Mouse (Mus musculus) kidney, adult 2 months (tissue): ENCODE measurements around the gene 2310022A10Rik.

ENCODE experiments used
- CTCF ChIP-seq: fragments of 200-500 bp; conservative IDR thresholded peaks from 2 replicates; pipeline ENCODE4 v1.5.1; 2011; ENCODE audit warnings: low read depth, mild to moderate bottlenecking, control low read depth, low read length, moderate library complexity, mixed read lengths; ENCODE audit not compliant: insufficient read depth, insufficient read length
- POLR2A ChIP-seq: fragments of 200-500 bp; IDR thresholded peaks from one replicate; pipeline ENCODE4 v1.6.1; 2011; ENCODE audit warnings: low read depth, low read length, control low read depth

DNA sequence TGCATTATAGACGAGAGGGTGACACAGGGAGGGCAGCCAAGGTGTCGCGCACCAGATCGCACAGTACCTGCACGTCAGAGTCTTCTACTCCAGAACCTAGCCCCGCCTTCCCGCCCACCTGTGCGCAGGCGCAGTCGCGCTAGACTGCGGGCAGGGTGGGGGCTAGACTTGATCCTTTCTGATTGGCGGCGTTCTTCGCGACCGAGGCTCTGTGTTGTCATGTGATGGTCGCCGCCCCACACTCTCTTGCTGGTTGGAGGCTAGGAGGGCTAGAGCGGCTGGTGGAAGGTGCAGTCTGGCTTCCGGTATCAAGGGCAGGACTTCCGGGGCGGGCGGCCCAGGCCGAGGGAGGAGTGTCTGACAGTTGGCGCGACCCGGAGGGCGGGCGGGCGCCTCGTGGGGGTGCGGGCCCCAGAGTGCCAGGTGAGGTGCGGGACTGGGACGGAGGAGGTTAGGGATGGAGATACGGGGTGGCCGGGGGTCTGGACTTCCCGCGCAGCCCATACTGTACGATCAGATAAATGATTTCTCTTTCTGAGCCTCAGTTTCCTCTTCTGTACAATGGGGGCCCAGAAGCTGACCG is at the start of gene 2310022A10Rik, which contains the start of gene Pld3:
- no peak for TF ChIP-seq CTCF
- peak; percentile 58 for TF ChIP-seq POLR2A
